Mouse (Mus musculus) midbrain, embryonic 11.5 days (tissue): ENCODE results near the gene Ankrd42. TPM values are rescaled to one million over a fixed set of nuclear protein-coding genes. Genes with fewer than 3 reads are reported as not detected.

Experiments used
- ATAC-seq: fragments of 200-750 bp; cut with Nextera tagmentation; 2 replicates; pipeline ENCODE4 v1.8.0; 2017; ENCODE audit warnings: moderate TSS enrichment, moderate library complexity; ENCODE audit not compliant: low FRiP score
- DNase-seq: peaks from one replicate; pipeline ENCODE4 v3.0.0; 2015; ENCODE audit warnings: low spot score; ENCODE audit errors: missing footprints
- H3K27ac ChIP-seq: fragments of 300-500 bp; sonication (generic); 2 replicates; pipeline ENCODE4 v1.5.1; 2014; ENCODE audit warnings: low read depth, low read length
- H3K27me3 ChIP-seq: fragments of 300-500 bp; sonication (generic); 2 replicates; pipeline ENCODE4 v1.6.1; 2014; ENCODE audit warnings: mild to moderate bottlenecking, low read length, moderate library complexity, mixed read lengths; ENCODE audit not compliant: control insufficient read depth, insufficient read depth
- H3K36me3 ChIP-seq: fragments of 300-500 bp; sonication (generic); 2 replicates; pipeline ENCODE4 v1.6.1; 2014; ENCODE audit warnings: mild to moderate bottlenecking, low read length, moderate library complexity, mixed read lengths; ENCODE audit not compliant: control insufficient read depth, insufficient read depth
- H3K4me1 ChIP-seq: fragments of 300-500 bp; sonication (generic); 2 replicates; pipeline ENCODE4 v1.6.1; 2014; ENCODE audit warnings: low read length; ENCODE audit not compliant: control insufficient read depth, insufficient read depth
- H3K4me2 ChIP-seq: fragments of 300-500 bp; sonication (generic); 2 replicates; pipeline ENCODE4 v1.6.1; 2014; ENCODE audit warnings: mild to moderate bottlenecking, moderate library complexity
- H3K4me3 ChIP-seq: fragments of 300-500 bp; sonication (generic); 2 replicates; pipeline ENCODE4 v1.5.1; 2014; ENCODE audit warnings: low read depth, low read length
- H3K9ac ChIP-seq: fragments of 300-500 bp; sonication (generic); 2 replicates; pipeline ENCODE4 v1.6.1; 2014; ENCODE audit warnings: low read length
- H3K9me3 ChIP-seq: fragments of 300-500 bp; sonication (generic); 2 replicates; pipeline ENCODE4 v1.6.1; 2016; ENCODE audit warnings: low read length; ENCODE audit not compliant: control insufficient read depth
- WGBS: fragments of 180-500 bp; shearing (Covaris S2); extraction: QIAGEN DNeasy Blood & Tissue Kit; methylation state at CpG from one replicate; pipeline ENCODE4 v1.1.7; 2014; 5-methylcytosine and 5-hydroxymethylcytosine counted together
- polyA plus RNA-seq: library from polyadenylated mRNA; unstranded; fragments of >200 nt; fragmentation: Nextera tagmentation; extraction: Ambion mirVana; gene quantifications from 2 replicates; pipeline ENCODE4 v1.2.1, GENCODE M21; 2014

Ankrd42 gene
- 6.4 and 8.1 TPM in 2 replicates for polyA plus RNA-seq

DNA sequence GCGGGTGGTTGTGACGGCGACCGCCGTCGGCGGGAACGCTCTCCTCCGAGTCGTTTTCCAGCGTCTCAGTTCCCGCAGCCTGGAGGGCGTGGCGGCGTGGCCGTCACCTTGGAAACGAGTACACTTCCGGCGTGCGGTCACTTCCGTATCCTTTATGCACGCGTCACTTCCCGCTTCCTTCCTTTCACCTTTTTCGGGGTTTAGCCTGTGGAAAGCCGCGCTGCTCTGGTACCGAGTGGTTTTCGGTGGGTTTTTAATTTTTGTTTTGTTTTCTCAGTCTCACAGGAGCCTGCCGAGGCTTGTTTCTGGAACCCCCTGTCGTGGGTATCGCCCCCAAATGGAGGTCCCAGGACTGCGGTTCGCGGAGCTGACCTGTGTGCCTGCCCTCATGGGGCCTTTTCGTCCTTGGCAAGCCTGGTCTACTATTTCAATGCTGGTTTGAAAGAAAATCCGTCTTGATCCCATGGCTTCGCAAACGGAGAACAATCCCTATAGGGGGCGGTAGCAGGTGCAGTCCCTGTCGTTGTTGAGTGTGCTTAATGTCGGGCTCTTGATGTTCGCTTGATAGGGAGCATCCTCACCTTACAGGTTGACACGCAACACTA, at the start of gene Ankrd42:
TSS of gene Ankrd42 (minus strand) at position 122 of the 605 bp plus-strand sequence.
- Histone ChIP-seq H3K36me3 (no peaks in the 10 kb centered on the region), H3K4me3 (peak within 1 kb of the TSS; percentile 71), H3K9ac (peak within 1 kb of the TSS; percentile 78), H3K27ac (no peak within 1 kb of the TSS; the same call in 1 of the 2 replicates), H3K27me3 (no peaks in the 10 kb centered on the region), H3K4me1 (peaks cover 9% of the 10 kb centered on the region; the same call in 1 of the 2 replicates), H3K4me2 (peak within 1 kb of the TSS; percentile 95), H3K9me3 (no peaks in the 10 kb centered on the region)
- WGBS, result 1% methylated on average over 43 of the region's 44 CpGs
- DNase-seq (peak; percentile 99), ATAC-seq (peak; percentile 99)

DNA sequence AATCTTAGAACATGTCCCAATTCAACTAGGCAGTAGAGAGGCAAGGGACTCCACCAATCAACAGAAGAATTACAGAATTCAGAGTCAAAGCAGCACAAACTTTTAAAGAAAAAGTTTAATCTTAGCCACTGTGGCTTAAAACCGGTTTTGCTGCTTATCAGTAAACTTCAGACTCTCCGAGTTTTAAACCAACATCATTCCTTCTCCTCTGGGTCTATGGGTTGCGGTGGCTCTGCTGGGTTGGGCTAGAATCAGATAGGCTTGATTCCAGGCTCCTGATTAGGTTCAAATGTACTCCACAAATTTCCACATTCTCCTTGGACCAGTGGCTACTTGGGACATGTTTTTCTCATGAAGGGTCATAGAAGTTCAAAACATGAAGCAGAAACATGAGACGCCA, 40.4 kb upstream of the Ankrd42 start:
- Histone ChIP-seq H3K9ac (no peak overlapping the region), H3K36me3 (no peaks in the 10 kb centered on the region), H3K4me1 (no peaks in the 10 kb centered on the region), H3K9me3 (no peaks in the 10 kb centered on the region), H3K4me2 (no peak overlapping the region), H3K27me3 (no peaks in the 10 kb centered on the region), H3K4me3 (no peak overlapping the region), H3K27ac (no peak overlapping the region)
- ATAC-seq (no peak), DNase-seq (no peak)
- WGBS, result 77% methylated on average over 4 of the region's 4 CpGs

DNA sequence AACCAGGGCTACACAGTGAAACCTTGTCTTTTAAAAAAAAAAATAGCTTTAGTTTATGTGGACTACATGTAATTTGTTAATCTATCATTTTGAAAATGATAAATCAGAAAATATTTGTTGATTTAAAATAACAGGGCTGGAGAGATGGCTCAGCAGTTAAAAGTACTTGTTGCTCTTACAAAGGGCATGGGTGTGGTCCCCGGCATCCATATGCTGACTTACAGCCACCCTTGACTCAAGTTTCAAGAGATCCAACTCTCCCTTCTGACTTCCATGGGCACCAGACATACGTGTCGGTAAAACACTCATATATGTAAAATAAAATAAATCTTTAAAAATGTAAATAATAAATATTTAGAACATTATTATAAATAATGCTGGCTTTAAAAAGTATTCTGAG, 38.2 kb upstream of the Ankrd42 start:
- Histone ChIP-seq H3K9ac (no peak overlapping the region), H3K36me3 (no peaks in the 10 kb centered on the region), H3K27me3 (no peaks in the 10 kb centered on the region; the same call in 1 of the 2 replicates), H3K4me2 (no peak overlapping the region), H3K4me1 (no peaks in the 10 kb centered on the region), H3K27ac (no peak overlapping the region), H3K4me3 (no peak overlapping the region), H3K9me3 (no peaks in the 10 kb centered on the region)
- no peak for ATAC-seq
- 85% methylated on average over 3 of the region's 3 CpGs for WGBS
- DNase-seq, result no peak

DNA sequence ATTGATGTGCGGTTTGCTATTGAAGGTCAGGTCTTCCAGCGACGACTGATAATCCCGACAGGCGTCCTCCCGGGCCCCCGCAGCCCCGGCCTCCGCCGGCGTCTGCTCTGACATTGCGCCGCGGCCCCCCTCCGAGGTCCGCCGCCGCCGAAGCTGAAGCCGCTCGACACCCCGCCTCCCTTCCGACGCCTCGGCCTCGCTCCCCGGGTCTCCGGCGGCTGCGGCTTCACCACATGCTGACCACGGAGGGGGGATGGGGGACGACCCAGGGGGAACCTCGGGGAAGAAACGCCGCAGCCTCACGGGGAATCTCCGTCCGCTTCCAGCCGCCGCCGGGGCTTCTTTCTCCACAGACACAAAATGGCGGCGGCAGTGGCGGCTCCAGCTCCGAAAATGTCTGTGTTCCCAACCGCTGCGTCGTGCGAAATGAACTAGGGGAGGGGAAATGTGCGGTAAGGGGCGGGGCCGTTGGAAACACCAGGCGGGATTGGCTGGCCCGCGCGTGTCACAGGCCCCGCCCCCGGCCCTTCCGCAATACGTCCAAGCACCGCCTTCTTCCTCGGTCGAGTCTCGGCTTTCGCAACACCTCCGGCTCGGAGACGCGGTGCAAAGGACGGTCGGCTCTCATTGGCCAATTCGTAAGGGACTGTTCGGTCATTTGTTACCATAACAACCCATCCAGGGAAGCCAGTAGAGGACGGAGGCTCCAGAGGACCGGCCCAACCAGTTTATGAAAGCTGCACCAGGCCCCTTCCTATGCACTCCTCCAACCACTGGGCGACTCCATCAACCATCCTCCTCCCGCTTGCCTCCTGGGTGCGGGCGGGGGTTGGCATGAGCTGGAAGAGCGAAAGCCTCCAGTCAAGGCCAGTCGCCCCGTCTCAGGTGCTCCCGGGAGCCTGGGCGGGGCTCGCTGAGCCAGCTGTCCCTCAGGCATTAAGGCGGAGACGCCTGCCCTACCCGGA, 32.8 kb upstream of the Ankrd42 start, which contains the start of gene Pcf11:
TSS of gene Pcf11 (minus strand) at position 428 of the 965 bp plus-strand sequence.
- Histone ChIP-seq H3K27ac (peak within 1 kb of the TSS; percentile 85), H3K36me3 (no peaks in the 10 kb centered on the region), H3K4me1 (peaks cover 11% of the 10 kb centered on the region), H3K4me3 (peak within 1 kb of the TSS; percentile 84), H3K27me3 (no peaks in the 10 kb centered on the region; the same call in 1 of the 2 replicates), H3K9me3 (no peaks in the 10 kb centered on the region), H3K4me2 (peak within 1 kb of the TSS; percentile 78), H3K9ac (peak within 1 kb of the TSS; percentile 93)
- DNase-seq (peak; percentile 99), ATAC-seq (peak; percentile 98)
- under 1% methylated on average over 88 of the region's 88 CpGs for WGBS

DNA sequence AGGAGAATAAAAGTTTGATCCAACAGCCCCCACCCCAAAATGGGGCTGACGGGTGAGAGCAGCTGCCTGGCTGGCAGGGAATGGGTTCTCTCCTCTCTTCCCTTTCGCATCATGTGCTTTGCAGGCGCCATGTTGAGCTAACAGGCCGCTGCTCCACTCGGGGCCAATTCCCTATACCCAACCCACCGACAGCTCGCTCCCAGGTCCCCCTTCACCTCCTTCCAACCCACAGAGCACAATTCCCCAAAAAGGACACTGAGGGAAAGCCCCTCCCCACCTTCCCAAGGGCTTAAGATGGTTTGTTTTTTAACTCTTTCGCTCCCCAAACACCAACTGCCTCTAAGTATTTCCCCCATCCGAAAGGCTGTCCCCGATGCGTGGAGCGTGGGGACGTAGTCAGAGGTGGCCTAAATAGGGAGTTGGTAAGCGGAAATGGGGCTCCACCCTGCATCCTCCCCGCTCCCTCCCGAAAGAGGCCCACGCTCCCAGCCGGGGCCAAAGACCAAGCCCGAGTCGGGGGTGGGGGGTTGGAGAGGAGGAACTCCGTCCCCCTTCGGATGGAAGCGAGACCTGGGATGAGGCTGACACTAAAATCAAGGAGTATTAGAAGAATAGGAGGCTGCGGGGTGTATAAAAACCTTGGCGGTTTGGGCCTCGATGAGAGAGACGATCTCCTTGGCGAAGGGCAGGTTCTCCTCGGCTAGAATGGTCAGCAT, 32.0 kb upstream of the Ankrd42 start:
- Histone ChIP-seq H3K4me3 (peak overlapping the region; percentile 84), H3K36me3 (no peaks in the 10 kb centered on the region), H3K27ac (peak overlapping the region; percentile 85), H3K27me3 (no peaks in the 10 kb centered on the region; the same call in 1 of the 2 replicates), H3K4me1 (peaks cover 11% of the 10 kb centered on the region), H3K9me3 (no peaks in the 10 kb centered on the region), H3K9ac (peak overlapping the region; percentile 93), H3K4me2 (peak overlapping the region; percentile 78)
- DNase-seq, result peak; percentile 95
- ATAC-seq, result peak; percentile 17
- WGBS, result under 1% methylated on average over 29 of the region's 29 CpGs

DNA sequence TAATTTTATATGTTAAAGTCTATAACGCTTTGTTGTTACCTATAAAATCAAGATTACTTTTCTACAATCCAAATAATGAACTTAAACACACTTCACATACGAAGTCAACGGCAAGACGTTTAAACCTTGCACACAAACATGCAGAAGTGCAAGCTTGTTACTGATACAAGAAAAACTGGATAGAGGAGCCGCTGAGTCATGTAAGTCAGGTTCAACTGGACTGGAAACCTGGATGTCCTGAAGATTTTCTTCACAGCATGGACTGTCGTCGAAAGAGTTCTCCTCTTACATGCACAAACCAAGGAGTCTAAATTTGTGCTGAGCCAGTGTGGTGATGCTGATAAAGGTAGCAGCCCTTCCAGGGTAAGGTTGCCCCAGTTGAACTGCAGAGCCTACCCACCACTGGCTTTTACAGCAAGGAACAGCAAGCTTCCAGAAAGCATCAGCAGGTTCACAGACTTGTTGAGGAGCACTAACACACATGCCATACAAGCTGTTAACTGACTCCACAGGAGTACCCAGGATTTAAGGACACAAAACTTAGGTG, 29.4 kb upstream of the Ankrd42 start:
- Histone ChIP-seq H3K36me3 (peaks cover 5% of the 10 kb centered on the region), H3K4me2 (no peak overlapping the region; the same call in 1 of the 2 replicates), H3K4me3 (no peak overlapping the region), H3K9me3 (no peaks in the 10 kb centered on the region), H3K9ac (no peak overlapping the region), H3K4me1 (peaks cover 11% of the 10 kb centered on the region), H3K27ac (no peak overlapping the region), H3K27me3 (no peaks in the 10 kb centered on the region)
- 88% methylated on average over 7 of the region's 7 CpGs for WGBS
- ATAC-seq (no peak), DNase-seq (peak; percentile 80)

DNA sequence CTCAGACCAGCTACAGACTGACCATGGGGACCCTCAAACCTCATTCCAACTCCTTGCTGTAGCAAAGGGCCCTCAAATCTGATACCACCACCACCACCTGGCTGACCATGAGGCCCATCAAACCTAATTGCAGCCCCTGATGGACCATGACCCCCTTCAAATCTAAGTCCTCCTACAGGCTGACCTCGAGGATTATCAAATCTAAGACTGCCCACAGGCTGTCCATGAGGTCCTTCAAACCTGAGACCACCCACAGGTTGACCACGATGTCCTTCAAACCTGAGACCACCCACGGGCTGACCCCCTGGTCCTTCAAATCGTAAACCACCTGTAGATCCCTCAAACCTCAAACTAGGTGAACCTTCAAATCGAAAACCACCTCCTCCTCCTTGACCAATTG, 21.1 kb upstream of the Ankrd42 start:
- peaks cover 36% of the 10 kb centered on the region for H3K36me3 ChIP-seq
- H3K4me3 ChIP-seq, result no peak overlapping the region
- no peak overlapping the region for H3K9ac ChIP-seq
- ATAC-seq (no peak), DNase-seq (peak; percentile 53)
- H3K9me3 ChIP-seq, result no peaks in the 10 kb centered on the region
- no peaks in the 10 kb centered on the region for H3K4me1 ChIP-seq
- H3K27me3 ChIP-seq, result no peaks in the 10 kb centered on the region
- WGBS, result 93% methylated on average over 5 of the region's 5 CpGs
- no peak overlapping the region for H3K4me2 ChIP-seq
- H3K27ac ChIP-seq, result no peak overlapping the region

DNA sequence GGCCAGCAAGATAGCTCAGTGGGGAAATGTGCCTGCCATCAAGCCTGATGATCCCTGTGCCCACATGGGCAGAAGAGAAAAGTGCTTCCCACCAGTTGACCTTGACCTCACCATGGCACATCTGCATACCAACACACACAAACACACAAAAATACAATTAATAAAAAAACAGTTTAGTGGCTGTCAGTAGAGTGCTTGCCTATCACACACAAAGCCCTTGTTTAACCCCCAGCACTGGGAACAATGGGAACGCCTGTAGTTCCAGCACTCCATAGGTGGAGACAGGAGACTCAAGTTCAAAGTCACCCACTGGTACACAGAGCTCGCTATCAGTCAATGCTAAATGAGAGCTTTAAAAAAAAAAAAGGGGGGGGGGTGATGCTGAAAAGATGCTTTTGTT, 19.4 kb upstream of the Ankrd42 start:
- H3K9ac ChIP-seq, result no peak overlapping the region
- ATAC-seq (peak; percentile 48; the same call in 1 of the 2 replicates), DNase-seq (peak; percentile 72)
- H3K4me3 ChIP-seq, result no peak overlapping the region
- H3K36me3 ChIP-seq, result peaks cover 31% of the 10 kb centered on the region
- no peaks in the 10 kb centered on the region for H3K9me3 ChIP-seq
- no peaks in the 10 kb centered on the region for H3K4me1 ChIP-seq
- no peak overlapping the region for H3K4me2 ChIP-seq
- H3K27me3 ChIP-seq, result no peaks in the 10 kb centered on the region
- WGBS, result 87% methylated on average over 2 of the region's 2 CpGs
- H3K27ac ChIP-seq, result no peak overlapping the region
